Mouse (Mus musculus): ENCODE measurements at regions not wholly inside any gene's neighbourhood (a gene's known extent, or its start where the extent isn't known, plus 50 kb on each side); places are given as distances from the start of the nearest gene placed in this dataset.

GRCm38 (mm10) chr6:140368354-140369069 is 55.3 kb upstream of the Plekha5 start:
- no peak for DNase-seq

GRCm38 (mm10) chr6:140367303-140367702 is 56.6 kb upstream of the Plekha5 start:
- no peak for DNase-seq

GRCm38 (mm10) chr6:140366791-140367190 is 57.1 kb upstream of the Plekha5 start:
- DNase-seq, result no peak

DNA sequence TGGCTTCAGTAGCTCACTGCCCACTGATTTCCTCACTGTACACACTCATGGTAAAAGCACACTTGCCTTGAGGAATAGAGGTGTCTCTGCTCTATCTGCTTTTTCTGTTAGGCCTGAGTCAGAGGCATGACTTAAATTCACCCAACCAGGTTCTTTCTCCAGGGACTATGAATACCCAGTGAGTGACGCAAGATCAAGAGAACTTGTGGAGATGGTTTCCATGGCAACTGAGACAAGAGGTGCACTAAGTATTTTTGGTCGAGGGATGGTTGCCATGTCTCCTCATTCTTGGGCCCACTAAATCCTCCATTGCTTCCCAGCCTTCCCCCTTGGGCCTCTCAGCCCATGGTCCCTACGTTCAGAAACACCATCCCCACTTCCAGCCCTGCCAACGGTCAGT is 62.9 kb upstream of the Plekha5 start:
- no peak for DNase-seq

- DNase-seq, result no peak
Observed at GRCm38 (mm10) chr6:140357901-140358300, 66.0 kb upstream of the Plekha5 start.

GRCm38 (mm10) chr6:140357300-140357699 is 66.6 kb upstream of the Plekha5 start:
- DNase-seq, result peak; percentile 18

- no peak for DNase-seq
Observed at GRCm38 (mm10) chr6:140354082-140354481, 69.8 kb upstream of the Plekha5 start.

GRCm38 (mm10) chr6:140353610-140354009 is 70.2 kb upstream of the Plekha5 start:
- DNase-seq, result no peak

- no peak for DNase-seq
Observed at GRCm38 (mm10) chr6:140351365-140352095, 72.3 kb upstream of the Plekha5 start.

DNA sequence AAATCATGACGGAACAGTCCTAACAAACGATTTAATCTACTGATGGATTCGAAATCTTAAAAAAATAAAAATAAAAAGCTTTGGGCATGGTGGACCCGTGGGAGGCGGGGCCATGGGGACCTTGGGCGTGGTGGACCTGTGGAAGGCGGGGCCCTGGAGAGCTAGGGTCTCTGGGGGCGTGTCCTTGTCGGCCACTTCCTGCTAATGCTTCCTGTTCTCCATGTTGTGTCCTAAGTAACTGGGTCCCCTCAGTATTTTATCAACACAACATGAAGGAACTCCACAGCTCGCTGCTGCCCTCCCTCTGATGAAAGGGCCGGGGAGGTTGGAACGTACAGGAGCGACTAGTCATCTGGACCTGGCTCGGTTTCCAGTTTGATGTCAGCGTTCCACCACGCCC is 75.3 kb upstream of the Plekha5 start:
- DNase-seq, result no peak

- no peak for DNase-seq
Observed at GRCm38 (mm10) chr6:140346929-140347328, 76.9 kb upstream of the Plekha5 start.

DNA sequence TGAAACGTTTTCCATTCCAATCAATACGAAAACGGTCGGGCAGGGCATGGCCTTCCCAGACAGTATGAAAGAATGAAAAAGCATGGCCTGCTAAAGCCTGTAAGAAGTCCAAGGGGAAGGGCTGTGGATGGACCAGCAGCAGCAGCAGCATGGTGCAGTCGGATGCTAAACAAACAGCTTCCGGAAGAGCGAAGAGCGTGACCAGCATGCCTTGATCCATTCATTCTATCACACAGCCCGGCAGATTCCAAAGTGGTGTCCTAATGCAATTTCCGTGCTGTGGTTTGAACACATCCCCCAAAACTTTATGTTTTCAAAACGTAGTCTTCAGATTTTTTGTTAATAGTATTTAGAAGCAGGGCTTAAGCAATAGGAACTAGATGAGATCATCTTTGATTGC is 80.2 kb upstream of the Plekha5 start:
- no peak for DNase-seq

DNA sequence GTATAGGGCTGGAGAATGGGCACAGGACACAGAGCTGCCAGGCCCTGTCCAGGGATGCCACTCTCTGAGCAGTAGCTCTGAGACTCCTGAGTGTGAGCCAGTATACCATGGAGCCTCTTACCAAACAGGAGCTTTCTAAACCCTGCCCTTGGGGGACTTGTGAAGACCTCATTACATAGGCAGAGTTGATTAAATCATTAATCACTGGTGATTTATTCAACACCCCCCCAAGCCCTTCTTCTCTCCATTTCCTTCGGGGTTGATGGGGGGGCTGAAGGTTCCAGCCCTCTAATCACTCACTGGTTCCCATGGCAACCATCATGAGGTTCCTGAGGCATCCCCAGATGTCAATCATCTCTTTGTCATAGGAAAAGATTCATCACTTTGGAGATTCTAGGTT is 81.0 kb upstream of the Plekha5 start:
- no peak for DNase-seq

- no peak for DNase-seq
Observed at GRCm38 (mm10) chr6:140339731-140340130, 84.1 kb upstream of the Plekha5 start.

DNA sequence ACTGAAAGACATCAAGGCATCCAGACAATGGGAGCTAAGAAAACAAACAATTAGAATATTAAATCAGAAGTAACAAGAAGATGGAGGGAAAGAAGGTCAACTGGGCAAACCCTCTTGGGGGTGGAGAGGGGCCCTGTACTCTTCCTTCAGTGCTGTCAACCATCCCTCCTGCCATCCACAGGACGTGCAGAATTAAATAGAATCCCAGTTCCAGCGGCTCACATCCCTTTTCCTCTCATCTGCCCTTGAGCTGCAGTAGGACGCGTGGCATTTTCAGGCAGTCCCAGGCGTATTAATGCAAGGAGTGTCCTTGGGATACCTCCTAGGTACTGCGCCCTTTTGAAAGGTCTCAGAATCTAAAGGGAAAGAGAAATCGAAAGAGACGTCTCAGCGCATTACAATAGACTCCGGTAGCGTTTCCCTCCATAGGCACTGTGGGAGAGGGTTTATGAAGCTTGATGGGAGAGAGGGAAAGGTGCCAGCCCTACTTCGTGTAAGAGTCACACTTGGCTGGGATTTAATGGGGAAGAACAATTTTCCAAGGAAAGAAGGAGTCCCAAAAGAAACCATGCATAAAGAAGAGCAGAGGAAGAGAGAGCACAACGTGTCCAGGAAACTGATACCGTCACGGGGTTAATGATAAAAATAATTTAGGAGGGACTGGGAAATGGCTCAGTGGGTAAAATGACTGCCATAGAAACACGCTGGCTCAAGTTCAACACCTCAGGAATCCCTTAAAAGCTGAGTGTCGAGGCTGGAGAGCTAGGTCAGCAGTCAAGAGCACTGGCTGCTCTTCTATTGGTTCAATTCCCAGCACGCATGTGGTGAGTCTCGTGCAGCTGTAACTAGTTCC is 85.7 kb upstream of the Plekha5 start:
- DNase-seq, result no peak

DNA sequence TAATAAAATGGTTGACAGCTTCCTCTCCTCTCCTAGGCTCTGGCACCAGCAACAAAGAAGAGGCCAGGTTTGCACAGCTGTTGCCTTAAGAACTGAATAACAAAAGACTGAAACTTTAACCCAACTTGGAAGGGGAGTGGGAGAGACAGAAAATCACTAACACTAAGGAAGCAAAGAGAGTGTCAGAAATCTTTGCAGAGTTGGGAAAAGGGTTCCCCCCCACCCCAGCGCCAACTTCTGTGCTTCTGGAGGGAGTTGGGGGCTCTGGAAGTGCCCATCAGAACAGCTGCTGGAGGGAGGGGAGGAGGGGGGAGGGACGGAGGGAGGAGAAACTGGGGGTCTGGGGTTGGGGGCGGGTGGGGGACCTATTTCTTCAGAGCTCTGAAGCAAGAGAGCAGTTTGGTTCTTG is 86.8 kb upstream of the Plekha5 start:
- DNase-seq, result no peak

DNA sequence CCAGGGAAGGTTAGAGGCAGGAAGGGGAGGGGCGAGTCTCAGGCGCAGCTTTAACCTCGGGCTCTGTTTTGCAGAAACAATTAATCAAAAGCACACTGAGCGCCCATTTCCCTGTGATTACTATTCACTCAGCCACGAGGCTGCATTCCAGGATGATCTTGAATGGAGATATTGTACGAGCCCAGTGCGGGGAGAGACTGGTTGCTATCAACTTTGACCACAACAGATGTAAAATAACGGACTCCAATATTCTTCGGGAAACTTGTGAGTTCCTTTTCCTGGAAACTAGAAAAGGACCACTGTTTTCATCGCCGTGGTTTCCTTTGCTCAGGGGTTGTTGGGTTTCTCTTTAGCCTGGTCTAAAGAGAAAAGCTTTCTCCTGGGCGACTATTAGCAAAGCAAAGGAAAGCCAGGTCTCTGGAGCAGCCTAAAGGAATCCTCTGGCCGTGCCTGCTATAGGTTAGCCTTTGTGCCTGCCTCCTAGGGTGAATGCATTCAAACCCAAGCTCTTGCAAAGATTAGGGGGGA is 87.4 kb upstream of the Plekha5 start:
- DNase-seq, result no peak

DNA sequence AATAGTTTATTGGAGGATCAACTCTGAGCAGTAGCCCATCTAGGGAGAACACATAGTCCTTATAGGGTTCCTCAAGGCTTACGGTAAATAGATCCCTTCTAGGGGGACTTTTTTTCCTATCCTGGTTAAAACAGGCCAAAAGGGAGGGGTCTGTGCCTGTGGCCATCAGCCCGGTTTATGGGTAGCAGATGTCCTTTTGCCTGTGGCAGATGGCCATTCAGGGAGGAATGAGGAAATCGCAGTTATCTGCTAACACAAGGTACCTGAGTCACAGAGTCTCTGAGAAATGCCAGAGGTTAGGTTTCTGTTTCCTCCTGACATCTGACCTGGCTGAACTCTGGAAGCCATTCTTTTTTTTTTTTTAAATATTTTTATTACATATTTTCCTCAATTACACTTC is 90.5 kb upstream of the Plekha5 start:
- DNase-seq, result no peak

DNA sequence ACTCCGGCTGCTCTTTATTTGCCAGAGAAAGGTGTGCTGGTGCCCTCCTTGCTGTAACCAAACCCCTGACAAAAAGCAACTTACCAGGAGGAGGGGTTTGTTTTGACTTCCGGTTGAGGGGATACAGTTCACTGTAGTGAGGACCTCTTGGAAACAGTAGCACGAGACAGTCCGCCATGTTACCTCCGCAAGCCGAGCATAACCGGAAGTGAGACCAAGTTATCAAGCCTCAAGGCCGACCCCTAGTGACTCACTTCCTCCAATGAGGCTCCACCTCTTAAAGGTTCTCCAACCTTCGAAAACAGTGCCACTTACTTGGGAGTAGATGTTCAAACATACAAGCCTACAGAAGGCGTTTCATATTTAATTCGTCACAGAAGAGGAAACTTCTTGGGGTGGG is 115.2 kb upstream of the Plekha5 start:
- no peak for DNase-seq

DNA sequence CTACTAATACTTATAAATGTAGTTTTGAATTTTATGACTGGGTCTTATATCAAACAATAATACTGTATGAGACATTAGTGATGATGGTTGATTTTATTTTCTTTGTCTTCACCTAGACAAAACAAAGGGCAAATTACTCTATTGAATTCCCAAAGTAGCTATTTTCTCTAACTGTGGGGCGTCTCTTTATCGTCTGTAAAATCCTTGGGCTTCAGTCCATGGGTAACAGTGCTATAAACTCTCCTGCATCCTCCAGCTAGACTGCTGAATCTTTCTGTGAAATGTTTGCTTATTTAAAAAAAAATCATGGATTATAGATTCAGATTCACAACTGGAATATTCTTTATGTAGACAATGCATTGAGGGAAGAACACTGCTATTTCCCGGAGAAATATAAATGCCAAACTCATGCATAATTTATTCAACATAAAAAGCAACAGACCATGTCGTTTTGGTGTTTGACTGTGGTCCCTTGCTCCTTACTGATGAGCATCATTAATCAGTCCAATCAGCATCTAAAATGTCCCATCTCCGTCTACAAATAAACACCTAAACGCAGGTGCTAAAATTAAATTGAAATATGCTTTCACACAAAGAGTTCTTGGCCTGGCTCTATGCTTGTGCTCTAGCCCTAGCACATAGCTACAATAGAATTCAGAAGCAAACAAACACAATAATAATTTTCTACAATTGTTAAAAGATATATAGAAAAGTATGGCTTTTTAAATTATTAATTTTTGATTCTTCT is 116.9 kb upstream of the Plekha5 start:
- DNase-seq, result no peak

- no peak for DNase-seq
Observed at GRCm38 (mm10) chr6:140304105-140304504, 119.7 kb upstream of the Plekha5 start.

DNA sequence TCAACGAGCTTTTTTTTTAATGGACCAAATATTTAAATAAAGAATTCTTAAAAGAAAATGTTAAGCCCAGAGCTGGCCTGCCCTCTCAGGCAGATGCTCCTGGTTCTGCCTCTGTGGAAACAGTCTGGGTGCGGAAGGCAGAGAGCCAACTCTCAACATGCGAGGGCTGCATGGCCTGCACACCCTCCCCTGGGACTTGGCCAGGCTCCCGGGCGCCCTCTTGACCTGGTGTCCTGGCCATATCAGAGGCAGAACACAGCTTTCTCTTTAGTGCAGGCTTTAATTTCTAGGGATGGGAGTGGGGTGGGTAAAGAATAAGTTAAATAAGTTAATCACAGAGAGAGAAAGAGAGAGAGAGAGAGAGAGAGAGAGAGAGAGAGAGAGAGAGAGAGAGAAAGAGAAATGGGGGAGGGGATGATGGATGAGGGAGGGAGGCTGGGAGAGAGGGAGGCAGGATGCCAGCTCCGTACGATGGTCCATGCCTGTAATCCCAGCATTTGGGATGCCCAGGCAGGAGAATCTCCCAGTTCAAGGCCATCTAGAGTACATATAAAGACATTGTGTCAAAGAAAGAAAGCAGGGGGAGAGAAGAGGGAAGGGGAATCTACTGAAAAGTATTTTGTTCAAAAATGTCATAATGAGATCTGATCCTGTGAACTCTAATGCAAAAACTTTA is 123.2 kb upstream of the Plekha5 start:
- no peak for DNase-seq

Measured in thymus, postnatal 4 days (tissue).